Mouse (Mus musculus) spleen, adult 2 months (tissue): ENCODE data around the gene Iah1.

Experiments used
- CTCF ChIP-seq: fragments of 200-500 bp; IDR thresholded peaks from 2 replicates; pipeline ENCODE4 v1.5.1; 2011; ENCODE audit warnings: mild to moderate bottlenecking, inconsistent platforms; ENCODE audit not compliant: insufficient read depth, insufficient read length, insufficient replicate concordance; ENCODE audit errors: extremely low read depth
- POLR2A ChIP-seq: fragments of 200-500 bp; IDR thresholded peaks from 2 replicates; pipeline ENCODE4 v1.6.1; 2011; ENCODE audit warnings: low read depth, low read length, inconsistent platforms

DNA sequence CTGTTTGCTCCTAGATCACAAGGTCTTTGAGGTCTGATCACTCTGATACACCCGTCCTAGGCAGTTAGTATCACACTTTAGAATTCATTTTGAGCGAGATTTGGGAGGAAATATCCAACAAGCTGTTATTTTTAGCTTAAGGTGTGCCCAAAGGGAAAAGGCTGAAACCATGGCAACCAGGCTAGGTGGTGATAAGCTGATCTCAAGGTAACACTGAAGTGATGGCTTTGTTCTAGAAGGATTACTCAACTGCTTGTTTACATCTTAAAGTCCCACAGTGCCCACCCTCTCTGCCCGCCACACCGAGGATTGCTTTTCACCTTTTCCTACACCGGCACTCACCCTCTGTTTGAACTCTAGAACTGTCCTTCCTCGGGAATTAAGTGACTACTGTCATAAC is 26.5 kb upstream of the Iah1 start:
- TF ChIP-seq POLR2A, result no peak
- TF ChIP-seq CTCF, result no peak
